Mouse (Mus musculus) urinary bladder, postnatal 14 days (tissue): Measurements from ENCODE around the gene Rara.

Experiments used
- DNase-seq: peaks from one replicate; pipeline ENCODE4 v3.0.0; 2021; ENCODE audit warnings: low spot score

Rara gene

DNA sequence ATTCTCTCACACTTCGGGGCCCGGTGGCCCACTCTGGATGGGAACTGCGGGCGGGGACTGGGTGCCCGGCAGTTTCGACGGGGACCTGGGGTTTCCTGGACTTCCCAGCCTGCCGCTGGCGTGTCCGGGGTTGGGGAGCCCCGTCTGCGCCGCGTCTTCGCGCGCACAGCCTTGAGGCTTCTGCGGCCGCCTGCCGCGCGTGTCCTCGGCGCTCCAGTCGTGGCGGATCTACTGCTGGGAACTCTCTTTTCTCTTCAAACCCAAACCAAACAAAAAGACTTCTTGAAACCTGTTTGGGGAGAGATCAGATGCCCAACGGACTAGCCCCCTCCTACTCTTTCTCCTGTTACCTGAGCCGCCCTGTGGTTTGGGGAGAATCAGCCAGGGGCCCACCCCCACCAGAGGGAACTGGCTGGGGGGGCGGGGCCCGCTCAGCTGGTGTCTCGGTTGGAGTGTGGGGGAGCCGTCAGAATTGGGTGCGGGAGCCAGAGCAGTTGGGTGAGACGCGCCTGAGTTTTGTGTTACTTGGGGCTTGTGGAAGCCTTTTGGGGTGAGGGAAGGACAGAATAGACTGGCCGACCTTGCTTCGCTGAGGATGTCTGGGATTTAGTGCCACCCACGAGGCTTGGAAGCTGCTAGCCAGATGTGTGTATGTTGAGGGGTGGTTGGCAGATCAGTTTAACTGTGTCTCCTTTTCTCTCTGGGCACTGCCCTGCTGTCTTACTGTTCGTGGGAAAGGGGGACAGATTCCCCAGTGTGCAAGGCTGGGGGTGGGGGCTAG, 10.5 kb downstream of the Rara start:
- DNase-seq, result no peak

DNA sequence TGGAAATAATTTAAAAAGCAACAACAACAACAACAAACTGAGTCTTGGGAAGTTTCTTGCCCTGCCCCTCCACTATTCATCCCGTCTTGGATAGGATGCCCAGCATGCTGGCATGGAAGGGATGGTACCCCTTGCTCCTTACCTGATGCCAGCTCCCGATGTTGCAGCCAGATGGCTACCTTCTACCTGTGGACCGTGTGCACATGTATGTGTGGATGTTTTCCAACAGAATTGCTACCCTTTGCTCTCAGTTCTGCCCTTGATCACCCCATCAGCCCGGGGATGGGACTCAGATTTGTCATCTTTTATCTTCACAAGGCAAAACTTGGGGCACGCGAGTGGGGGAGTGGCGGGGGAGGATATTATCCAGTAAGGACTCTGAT, 11.1 kb downstream of the Rara start:
- no peak for DNase-seq

DNA sequence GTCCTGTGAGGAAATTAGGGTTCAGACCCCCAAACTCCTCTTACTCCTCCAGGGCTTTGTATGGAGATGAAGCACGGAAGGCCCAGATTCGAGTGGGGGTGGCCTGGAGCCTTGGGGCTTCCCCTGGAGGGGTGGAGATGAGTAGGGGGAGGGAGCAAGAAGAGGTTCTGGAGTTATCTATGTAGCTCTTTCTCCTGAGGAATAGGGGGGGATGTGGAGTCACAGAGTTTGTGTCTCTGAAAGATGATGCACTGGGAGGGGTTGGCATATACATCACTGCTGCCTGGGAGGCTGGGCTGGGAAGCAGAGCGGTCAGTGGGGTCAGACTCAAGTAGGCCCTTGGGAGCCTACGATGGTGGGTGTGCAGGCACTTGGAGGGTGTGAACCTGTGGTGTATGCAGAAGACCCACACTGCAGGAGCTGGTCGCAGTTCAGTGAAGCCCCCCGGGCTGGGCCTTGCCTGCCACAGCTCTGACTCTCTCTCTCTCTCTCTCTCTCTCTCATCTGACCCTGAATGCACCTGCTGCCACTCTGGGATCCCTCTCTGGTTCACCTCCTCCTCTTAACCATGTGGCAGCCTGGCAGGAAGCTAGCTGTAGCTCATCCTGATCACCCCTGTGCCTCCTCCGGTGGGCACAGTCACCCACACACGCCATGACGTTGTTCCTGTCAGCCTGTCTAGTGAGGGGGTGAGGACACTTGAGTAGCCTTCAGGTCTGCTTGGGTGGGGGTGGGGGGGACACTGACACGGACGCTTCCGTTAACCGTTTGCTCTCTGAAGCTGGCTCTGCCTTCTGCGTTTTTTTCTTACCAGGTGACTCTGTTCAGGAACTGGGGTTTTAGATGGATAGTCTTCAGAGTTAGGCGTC, 11.7 kb downstream of the Rara start:
- no peak for DNase-seq

DNA sequence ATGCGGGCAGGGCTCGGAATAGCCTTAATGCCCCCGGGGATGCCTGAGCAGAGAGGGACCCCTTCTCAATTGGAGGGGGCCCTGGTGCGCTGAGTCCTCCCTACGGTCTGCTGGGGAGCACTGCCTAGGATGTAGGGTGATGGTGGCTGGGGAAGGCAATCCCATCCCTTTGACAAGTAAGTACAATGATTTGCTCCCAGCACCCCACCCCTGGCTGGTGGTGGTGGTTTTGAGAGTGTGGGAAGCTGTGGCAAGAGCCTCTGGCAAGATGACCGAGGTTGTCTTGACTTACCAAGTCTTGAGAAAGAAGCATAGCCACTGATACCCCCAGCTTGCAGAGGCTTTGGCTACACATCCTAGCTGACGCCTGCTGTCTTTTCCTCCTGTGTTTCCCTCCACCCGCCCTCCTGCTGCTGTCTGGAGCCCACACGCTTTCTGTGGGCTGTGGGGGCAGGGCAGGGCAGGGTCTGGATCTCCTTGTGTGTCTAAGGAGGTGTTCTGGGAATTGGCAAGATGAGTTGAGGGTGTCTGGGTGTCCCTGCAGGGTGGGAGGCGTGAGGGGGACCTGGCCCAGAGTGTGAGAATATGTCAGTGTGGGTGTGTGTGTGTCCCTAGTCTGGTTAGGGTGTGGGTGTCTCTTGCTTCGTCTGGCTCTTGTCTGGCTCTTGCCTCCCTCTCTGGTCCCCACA, 12.5 kb downstream of the Rara start:
- DNase-seq, result peak; percentile 14

DNA sequence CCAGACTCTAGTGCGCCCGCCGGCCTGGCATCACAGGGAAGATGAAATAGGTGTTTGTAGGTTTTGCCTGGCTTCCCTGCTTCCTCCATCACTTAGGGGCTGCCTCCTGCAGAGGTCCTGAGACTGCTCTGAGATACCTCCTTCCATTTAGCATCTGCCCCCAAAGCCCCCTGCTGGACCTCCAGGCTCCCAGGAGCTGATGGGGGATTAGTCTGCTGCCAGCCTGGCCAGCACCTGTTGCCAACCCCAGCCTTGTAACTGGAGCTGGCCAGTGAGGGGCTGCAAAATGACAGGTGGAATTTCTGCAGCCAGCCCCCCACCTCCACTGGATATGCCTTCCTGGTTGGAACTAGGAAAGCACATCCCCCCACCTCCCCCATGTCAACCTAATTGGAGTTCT, 13.2 kb downstream of the Rara start:
- no peak for DNase-seq

DNA sequence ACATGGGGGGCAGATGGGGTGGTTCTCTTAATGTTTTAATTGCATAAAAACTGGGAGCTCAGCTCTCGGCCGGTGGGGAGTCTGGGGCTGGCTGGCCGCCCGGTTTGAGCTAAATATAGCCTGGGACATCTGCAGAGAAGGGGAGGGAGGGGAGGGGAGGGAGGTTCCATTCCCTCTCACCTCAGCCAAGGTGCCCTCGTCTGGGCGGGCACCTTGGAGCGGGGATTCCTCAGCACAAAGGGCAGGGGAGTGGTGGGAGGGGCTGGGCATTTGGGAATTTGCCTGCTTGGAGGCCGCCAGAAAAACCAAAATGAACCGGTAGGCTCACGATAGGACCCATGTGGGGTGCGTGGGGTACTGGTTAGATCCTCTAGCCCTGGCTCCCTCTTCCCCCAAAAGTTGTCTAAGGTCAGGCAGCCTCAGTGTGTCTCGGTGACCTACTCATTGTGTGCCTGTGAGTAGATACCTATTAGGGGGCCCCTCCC, 13.8 kb downstream of the Rara start:
- peak; percentile 67 for DNase-seq

DNA sequence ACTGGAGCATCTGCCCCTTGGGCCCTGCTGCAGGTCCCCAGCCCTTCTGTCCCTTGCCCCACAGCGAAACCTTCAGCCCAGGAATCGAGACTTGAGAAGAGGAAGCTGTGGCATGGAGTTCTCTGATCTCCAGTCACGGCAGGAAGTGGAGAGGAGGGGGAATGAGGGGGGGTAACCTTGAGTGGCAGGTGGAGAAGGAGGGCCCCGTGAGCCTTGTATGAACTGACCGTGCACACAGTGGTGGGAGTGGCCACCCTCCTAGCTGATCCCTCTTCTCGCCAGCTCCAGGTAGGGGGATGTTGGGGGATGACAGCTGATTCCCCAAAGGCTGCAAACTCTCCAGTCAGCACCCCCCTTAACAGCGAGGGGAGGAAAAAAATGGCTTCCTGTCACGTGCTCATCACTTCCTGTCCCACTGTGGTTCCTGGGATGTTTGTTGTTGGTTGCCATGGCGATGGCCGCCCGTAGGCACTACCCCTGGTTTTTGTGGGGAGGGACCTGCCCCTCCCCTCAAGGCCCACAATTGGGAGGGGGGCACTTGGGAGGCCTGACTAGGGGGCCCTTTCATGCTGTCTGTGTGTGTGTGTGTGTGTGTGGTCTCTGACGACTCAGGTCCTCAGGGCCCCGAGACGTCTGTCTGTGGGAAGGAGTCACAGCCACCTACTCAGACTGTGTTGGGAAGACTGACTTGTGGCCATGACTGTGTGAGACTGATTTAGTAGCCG, 14.4 kb downstream of the Rara start:
- peak; percentile 77 for DNase-seq

DNA sequence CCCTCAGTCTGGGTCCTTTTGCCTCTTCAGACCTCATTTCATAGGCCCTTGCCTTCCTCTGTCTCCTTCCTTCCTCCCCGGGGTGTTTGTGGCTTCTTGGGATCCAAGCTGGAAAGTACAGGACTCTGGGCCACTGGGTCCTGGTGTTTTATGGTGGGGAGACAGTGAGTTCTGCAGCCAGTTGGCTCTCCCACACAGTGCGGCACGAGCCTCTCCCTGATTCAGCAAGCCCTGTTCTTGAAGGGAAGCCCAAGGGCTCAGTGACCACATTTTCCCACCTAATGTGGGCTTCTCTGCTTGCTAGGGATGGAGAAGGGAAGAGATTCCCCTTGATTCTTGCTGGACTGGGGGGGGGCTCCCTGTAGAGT, 14.9 kb downstream of the Rara start:
- DNase-seq, result peak; percentile 23

DNA sequence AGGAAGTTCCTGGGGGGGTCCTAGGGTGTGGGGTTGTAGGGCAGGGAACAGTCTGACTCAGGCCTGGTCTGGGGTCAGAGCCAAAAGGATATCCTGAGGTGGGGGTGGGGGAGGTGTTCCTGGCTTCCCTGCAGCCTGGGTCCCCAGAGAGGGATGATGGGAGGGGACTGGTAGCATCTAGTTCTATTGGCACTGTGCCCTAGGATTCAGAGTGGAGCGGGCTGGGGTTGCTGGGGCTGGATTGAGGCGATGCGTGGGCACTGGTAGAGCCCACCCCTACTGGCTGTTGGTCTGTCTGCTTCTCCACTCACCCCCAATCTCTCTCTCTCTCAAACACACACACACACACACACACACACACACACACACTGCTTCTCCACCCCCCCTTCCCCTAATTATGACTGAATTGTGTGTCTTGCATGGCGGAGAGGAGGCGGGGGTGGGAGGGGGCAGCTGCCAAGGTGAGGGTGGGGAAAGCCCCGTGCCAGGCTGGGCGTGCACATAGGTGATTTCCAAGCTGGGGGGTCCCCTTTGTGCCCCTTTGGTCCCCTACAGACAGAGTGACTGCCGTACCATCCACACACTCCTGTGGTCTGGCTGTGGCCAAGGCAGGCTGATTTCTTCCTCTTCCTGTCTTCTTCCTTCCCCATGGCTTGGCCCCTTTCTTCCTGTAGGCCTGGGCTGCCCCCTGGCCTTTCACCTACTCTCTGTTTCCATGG, 15.5 kb downstream of the Rara start:
- peak; percentile 60 for DNase-seq

DNA sequence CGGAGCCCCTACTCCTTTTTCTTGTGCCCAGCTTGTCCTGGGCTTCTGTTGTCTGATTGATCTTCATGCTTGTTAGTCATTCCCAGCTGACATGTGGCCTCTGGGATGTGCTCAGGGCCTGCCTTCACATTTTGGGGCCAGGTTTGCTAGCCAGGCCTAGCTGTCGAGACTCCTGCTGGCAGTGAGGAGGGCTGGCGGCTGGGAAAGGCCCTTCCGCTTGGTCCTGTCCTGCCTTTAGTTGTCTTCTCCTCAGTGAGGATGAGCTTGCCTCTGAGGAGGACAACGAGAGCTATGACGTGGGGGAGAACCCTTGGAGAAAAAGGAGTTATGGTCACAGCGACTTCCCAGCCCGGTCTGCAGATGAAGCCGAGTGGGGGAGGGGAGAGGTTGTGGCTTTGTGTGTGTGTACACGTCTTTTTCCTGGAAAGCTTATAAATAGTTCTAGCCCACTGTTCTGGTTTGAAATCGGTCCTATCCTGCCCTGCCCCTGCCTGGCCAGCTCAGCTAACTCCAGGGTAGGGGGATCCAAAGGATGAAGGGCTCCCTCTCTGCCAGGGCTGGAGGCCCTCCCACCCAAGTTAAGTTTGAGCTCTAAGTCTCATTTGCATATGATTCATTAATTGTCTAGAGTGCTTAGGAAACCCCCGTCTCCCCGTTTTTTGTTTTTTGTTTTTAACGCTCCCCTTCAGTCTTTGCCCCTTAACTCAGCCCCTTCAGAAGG, 16.3 kb downstream of the Rara start:
- DNase-seq, result peak; percentile 44

DNA sequence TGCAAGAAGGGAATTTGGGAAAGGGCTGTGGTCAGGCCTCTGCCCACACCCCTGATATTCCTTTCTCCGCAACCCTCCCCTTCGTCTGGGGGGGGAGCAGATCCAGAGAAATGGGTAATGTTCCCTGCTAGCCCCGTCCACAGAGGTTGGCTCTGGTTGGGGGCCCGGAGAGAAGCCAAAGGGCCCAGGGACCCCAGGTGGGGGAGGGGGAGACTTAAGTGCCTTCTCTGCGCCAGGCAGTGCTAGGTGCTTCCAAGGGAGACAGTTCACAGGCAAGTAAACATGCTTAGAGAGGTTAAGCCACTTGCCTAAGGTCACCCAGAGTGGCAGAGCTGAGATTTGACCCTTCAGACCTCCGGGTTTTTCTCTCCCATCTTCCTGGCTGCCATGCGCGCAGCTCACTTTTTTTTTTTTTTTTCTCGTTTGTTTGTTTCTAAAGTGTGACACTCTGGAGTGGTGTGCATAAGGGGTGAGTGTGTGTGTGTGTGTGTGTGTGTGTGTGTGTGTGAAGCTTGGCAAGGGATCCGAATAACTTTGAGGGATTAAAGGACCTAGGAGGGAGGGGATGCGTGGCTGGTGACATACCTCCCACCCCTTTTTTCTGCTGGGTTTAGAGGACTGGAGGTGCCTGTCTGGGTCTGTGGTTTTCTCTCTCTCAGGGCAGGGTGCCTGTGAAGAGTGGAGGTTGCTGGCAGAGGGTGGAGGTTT, 17.4 kb downstream of the Rara start:
- no peak for DNase-seq

DNA sequence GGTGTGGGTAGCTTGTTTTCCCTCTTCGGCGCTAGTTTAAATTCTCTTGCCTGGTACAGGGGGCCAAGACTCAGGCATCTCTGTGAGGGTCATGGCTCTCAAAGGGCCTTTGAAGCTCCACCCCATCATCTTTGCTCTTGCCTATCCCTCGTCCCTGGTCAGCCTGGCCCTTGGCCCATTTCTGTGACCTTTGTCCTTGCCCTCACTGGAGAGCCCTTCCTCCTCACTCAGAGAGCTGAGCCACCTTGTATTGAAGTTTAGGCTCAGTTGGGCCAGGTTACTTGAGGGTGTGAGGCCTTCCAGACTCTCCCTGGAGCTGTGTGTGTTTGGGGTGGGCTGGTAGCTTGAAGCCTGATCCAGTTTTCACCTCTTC, 18.0 kb downstream of the Rara start:
- DNase-seq, result peak; percentile 18

DNA sequence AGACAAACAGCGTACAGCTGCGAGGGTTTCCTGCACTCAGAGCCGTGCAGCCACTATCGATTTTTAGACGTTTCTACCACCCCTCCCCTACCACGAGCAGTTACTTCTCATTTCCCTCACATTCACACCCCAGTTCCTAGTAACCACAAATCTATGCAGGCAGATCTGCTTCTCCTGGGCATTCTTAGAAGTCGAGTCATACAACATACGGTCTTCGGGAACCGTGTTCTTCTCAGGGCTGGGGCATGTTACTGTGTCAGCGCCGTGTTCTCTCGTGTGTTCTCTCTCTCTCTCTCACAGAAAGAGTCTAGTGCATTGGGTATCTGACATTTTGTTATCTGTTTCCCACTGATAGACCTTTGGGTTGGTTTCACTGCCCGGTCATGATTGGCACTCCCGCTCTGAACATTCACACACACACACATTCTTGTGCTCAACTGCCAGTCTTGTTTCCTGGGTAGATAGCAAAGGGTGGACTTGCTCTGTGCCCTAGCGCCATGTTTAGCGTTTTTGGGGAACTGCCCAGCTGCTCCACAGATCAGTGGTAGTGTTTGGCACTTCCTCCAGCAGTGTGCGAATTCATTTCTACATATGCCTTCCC, 20.5 kb downstream of the Rara start:
- no peak for DNase-seq

DNA sequence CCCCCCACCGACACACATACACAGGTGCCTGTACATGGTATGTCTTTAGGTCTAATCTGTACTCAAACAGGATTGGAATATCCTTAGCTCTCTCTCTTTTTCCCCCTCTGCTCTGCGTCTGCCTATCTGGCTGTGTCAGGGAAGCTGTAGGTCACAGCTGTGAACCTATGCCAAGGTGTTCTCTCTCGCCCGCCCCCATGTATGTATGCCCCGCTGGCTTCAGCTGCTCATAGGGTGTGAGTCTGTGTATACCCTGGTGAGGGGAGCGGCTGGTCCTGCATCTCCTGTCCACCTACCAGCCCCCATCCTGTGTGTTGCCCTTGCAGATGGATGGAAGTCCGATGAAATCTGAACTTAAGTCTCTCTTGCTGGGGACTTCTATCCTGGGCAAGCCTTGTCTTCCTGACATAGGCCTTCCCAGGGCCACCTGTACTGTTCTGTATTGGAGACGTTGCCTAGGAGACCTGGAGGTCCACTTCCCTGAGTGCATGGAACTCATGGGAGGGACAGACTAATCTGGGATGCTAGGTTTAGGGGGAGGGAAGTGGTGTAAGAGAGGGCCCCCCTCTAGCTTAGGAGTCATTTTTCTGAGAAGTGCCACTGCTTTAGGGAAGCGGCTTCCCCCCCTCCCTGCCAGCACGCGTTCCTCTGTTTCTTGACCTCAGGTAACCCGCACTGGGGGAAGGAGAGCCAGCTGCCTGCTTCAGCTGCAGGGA, 21.8 kb downstream of the Rara start:
- DNase-seq, result peak; percentile 7

DNA sequence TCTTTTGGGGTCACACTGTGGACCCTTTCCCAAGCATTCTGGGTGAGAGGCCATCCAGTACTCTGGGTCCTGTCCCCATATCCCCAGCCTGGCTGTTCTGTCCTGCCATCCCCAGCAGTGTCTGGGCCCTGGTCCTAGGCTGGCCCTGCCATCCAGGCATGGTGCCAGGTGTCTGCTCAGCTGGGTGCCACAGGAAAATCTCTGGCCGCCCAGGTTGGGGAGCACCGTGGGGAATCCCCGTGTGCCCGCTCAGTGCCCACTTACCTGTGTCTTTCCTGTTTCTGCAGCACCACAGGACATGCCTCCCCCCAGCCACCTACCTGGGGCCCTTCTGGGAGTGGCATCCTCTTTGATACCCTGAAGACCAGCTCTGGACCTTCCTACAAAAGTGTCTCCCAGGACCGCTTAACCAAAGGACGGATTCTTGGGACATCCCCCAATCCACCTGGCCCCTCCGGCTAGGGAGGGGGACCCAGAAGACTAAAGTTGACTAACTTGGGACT, 22.4 kb downstream of the Rara start:
- DNase-seq, result no peak

DNA sequence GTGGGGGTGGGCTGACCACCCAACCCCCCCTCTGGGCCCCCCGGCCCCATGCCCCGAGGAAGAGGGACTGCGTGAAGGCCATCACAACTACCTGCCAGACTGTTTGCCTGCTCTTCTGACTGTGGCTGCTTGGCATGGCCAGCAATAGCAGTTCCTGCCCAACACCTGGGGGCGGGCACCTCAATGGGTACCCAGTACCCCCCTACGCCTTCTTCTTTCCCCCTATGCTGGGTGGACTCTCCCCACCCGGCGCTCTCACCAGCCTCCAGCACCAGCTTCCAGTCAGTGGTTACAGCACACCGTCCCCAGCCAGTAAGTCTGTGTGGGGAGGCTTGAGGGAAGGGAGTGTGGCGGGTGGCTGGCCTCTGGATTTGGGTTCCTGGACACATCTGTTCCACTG, 22.9 kb downstream of the Rara start:
- DNase-seq, result no peak

DNA sequence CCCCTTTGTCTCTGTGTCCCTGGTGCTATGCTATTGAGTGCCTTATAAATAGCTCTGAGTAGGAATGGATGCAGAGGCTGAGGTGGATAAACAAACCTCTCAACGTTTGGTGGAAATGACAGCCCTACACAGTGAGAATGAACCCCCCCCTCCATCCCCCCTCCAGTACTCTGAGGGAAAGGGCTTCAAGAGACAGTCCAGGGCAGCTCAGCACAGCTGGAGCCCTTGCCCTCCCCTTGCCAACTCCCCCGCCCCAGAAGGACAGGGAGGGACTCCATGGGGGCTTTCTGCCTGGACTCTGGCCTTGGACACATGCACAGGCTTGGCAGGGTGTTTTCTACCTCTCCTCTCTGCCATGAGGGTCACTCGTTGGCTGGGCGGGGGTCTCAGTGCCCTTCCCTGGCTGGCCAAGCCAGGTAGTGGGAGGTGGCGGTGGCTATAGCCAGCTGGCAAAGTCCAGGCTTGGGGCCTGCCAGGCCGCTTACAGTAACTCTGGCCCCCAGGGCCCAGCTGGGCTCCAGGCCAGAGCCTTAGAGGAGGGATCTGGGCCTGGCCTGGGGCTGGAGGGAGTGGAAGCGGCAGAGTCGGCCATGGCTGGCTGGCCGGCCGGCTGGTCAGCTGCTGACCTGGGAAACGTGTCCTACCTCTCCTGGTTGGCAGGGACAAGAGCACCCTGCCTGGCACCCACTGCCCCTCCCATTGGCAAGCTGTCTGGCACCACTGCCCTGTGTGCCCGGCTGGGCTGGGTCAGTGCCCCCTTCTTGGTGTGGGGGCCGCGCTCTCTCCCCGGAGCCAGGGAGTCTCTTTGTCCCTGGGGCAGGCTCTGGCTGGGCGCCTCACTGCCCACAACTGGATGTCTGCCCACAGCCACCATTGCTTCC, 23.6 kb downstream of the Rara start:
- DNase-seq, result peak; percentile 86

DNA sequence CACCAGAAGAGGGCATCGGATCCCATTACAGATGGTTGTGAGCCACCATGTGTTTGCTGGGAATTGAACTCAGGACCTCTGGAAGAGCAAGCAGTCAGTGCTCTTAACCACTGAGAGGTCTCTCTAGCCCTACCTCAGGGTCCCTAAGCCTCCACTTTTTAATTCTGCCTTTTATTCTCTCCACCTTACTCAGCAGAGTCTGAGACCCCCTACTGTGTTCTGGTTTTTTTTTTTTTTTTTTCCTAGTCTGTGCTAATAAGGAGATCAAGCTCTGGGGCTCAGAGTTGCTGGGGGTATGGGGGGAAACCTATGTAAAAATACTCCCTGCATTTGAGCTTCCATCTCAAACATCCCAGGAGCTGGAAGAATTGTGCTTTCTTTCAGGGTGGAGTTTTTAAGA, 24.5 kb downstream of the Rara start:
- DNase-seq, result no peak
